Mouse (Mus musculus) embryonic facial prominence, embryonic 13.5 days (tissue): Measurements from ENCODE around the gene Gpsm1. TPM values are rescaled to one million over a fixed set of nuclear protein-coding genes. Genes with fewer than 3 reads are reported as not detected.

Experiments
- ATAC-seq: fragments of 200-750 bp; cut with Nextera tagmentation; 2 replicates; pipeline ENCODE4 v1.8.0; 2017; ENCODE audit warnings: low read depth; ENCODE audit not compliant: insufficient number of reproducible peaks, insufficient read depth, low FRiP score, low TSS enrichment
- H3K27ac ChIP-seq: fragments of 300-500 bp; sonication (generic); 2 replicates; pipeline ENCODE4 v1.5.1; 2015; ENCODE audit warnings: moderate library complexity, mild to moderate bottlenecking, inconsistent platforms
- H3K27me3 ChIP-seq: fragments of 300-500 bp; sonication (generic); 2 replicates; pipeline ENCODE4 v1.6.1; 2015; ENCODE audit warnings: mild to moderate bottlenecking, inconsistent platforms
- H3K36me3 ChIP-seq: fragments of 300-500 bp; sonication (generic); 2 replicates; pipeline ENCODE4 v1.6.1; 2015; ENCODE audit warnings: mild to moderate bottlenecking, inconsistent platforms
- H3K4me1 ChIP-seq: fragments of 300-500 bp; sonication (generic); 2 replicates; pipeline ENCODE4 v1.6.1; 2015; ENCODE audit warnings: inconsistent platforms
- H3K4me2 ChIP-seq: fragments of 300-500 bp; sonication (generic); 2 replicates; pipeline ENCODE4 v1.6.1; 2015; ENCODE audit warnings: moderate library complexity, mild to moderate bottlenecking, inconsistent platforms
- H3K4me3 ChIP-seq: fragments of 300-500 bp; sonication (generic); 2 replicates; pipeline ENCODE4 v1.5.1; 2015; ENCODE audit warnings: mild to moderate bottlenecking, inconsistent platforms
- H3K9ac ChIP-seq: fragments of 300-500 bp; sonication (generic); 2 replicates; pipeline ENCODE4 v1.6.1; 2015; ENCODE audit warnings: mild to moderate bottlenecking, inconsistent platforms
- H3K9me3 ChIP-seq: fragments of 300-500 bp; sonication (generic); 2 replicates; pipeline ENCODE4 v1.6.1; 2016; ENCODE audit warnings: inconsistent platforms
- WGBS: fragments of 180-500 bp; shearing (Covaris S2); methylation state at CpG from one replicate; pipeline ENCODE4 v1.1.7; 2015; ENCODE audit warnings: mixed read lengths; 5-methylcytosine and 5-hydroxymethylcytosine counted together
- polyA plus RNA-seq: library from polyadenylated mRNA; unstranded; fragments of >200 nt; fragmentation: Nextera tagmentation; extraction: Ambion mirVana; gene quantifications from 2 replicates; pipeline ENCODE4 v1.2.1, GENCODE M21; 2015

Gene Gpsm1
- polyA plus RNA-seq, 1 experiment from 2014 or later, result 57.0 TPM

GRCm38 (mm10) chr2:26342609-26343490 lies 27.5 kb downstream of the Gpsm1 start:
- no peak overlapping the region for H3K4me2 ChIP-seq
- peaks cover 95% of the 10 kb centered on the region for H3K36me3 ChIP-seq
- H3K9me3 ChIP-seq, result no peaks in the 10 kb centered on the region
- peaks cover 12% of the 10 kb centered on the region for H3K4me1 ChIP-seq
- H3K4me3 ChIP-seq, result no peak overlapping the region
- H3K27ac ChIP-seq, result peak overlapping the region; percentile 24; the same call in 1 of the 2 replicates
- WGBS, result 64% methylated on average over 11 of the region's 11 CpGs
- H3K9ac ChIP-seq, result no peak overlapping the region
- ATAC-seq, result no peak
- H3K27me3 ChIP-seq, result no peaks in the 10 kb centered on the region

GRCm38 (mm10) chr2:26348241-26348640 lies 32.9 kb downstream of the Gpsm1 start:
- peak overlapping the region; percentile 82 for H3K27ac ChIP-seq
- peaks cover 71% of the 10 kb centered on the region for H3K36me3 ChIP-seq
- no peaks in the 10 kb centered on the region for H3K9me3 ChIP-seq
- no peak overlapping the region for H3K4me2 ChIP-seq
- 46% methylated on average over 6 of the region's 6 CpGs for WGBS
- no peak overlapping the region for H3K4me3 ChIP-seq
- no peak for ATAC-seq
- peaks cover 40% of the 10 kb centered on the region for H3K4me1 ChIP-seq
- H3K9ac ChIP-seq, result peak overlapping the region; percentile 54; the same call in 1 of the 2 replicates
- no peaks in the 10 kb centered on the region for H3K27me3 ChIP-seq

DNA sequence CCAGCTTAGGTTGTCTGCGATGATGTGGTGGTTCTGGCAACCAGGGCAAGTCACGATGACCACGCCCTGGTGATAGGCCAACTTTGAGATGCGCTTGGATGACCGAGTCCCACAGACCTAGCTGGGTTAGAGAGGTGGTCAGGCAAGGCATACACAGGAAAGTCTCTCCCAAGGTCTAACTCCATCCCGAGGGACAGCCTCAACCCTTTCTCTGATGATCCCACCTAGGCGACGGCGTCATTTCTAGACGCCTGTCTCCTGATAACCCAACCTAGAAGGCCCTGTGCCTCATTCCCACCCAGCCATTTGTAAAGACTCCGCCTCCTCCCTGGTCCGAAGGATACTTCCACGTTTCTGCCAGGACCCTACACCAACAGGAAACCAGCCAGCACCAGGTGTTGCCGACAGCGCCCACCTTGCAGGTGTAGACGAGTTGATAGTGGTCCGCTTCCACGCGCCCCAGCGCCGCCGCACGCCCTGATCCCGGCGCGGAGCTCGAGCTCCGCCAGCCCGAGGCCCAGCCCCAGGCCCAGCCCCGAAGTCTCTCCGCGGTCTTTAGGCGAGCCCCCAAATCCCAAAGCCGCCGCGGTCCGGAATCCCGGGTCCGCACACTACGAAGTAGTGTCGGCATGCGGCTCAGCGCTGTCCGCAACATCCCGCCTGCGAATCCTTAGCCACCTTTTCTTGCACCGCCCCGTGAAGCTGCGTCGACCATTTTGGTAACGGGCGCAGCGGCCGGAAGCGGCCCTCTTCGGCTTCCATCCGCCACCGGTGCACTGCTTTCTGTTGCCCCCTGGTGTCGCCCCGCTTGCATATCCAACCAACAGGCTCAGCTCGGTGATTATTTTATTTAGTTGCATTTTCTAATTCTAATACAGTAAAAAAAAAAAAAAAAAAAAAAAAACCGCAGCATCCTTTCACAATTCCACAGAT lies 36.3 kb downstream of the Gpsm1 start, which contains the start of gene Dnlz:
Dnlz (minus strand) TSS at position 753 of the 933 bp plus-strand sequence.
- H3K4me2 ChIP-seq, result peak within 1 kb of the TSS; percentile 70
- 2% methylated on average over 62 of the region's 62 CpGs for WGBS
- no peaks in the 10 kb centered on the region for H3K9me3 ChIP-seq
- peaks cover 40% of the 10 kb centered on the region for H3K4me1 ChIP-seq
- ATAC-seq, result peak; percentile 67; the same call in 1 of the 2 replicates
- H3K4me3 ChIP-seq, result peak within 1 kb of the TSS; percentile 71
- peak within 1 kb of the TSS; percentile 92 for H3K9ac ChIP-seq
- H3K36me3 ChIP-seq, result peaks cover 37% of the 10 kb centered on the region
- H3K27me3 ChIP-seq, result no peaks in the 10 kb centered on the region
- H3K27ac ChIP-seq, result peak within 1 kb of the TSS; percentile 91

- H3K4me2 ChIP-seq, result peak overlapping the region; percentile 70
- 0 out of 2 replicates have a peak overlapping the region, but pooled peaks have one; percentile 39 for H3K27ac ChIP-seq
- peak overlapping the region; percentile 92 for H3K9ac ChIP-seq
- H3K9me3 ChIP-seq, result no peaks in the 10 kb centered on the region
- H3K4me3 ChIP-seq, result peak overlapping the region; percentile 71
- no peaks in the 10 kb centered on the region for H3K27me3 ChIP-seq
- 2% methylated on average over 36 of the region's 36 CpGs for WGBS
- peaks cover 33% of the 10 kb centered on the region for H3K4me1 ChIP-seq
- H3K36me3 ChIP-seq, result peaks cover 29% of the 10 kb centered on the region
- ATAC-seq, result no peak
Observed at GRCm38 (mm10) chr2:26352291-26352910, 37.1 kb downstream of the Gpsm1 start.

GRCm38 (mm10) chr2:26353066-26353980 lies 38.0 kb downstream of the Gpsm1 start:
- peaks cover 25% of the 10 kb centered on the region for H3K4me1 ChIP-seq
- 87% methylated on average over 11 of the region's 11 CpGs for WGBS
- H3K27me3 ChIP-seq, result no peaks in the 10 kb centered on the region
- H3K4me2 ChIP-seq, result peak overlapping the region; percentile 70
- no peak overlapping the region for H3K27ac ChIP-seq
- peak overlapping the region; percentile 71; the same call in 1 of the 2 replicates for H3K4me3 ChIP-seq
- H3K9ac ChIP-seq, result peak overlapping the region; percentile 92
- no peaks in the 10 kb centered on the region for H3K9me3 ChIP-seq
- ATAC-seq, result no peak
- H3K36me3 ChIP-seq, result peaks cover 20% of the 10 kb centered on the region

GRCm38 (mm10) chr2:26354401-26354800 lies 39.1 kb downstream of the Gpsm1 start:
- H3K27me3 ChIP-seq, result no peaks in the 10 kb centered on the region
- WGBS, result 86% methylated on average over 4 of the region's 4 CpGs
- H3K4me2 ChIP-seq, result no peak overlapping the region

GRCm38 (mm10) chr2:26356231-26356630 lies 40.9 kb downstream of the Gpsm1 start:
- no peaks in the 10 kb centered on the region for H3K36me3 ChIP-seq
- H3K9ac ChIP-seq, result no peak overlapping the region
- no peak overlapping the region for H3K4me2 ChIP-seq
- no peak for ATAC-seq
- WGBS, result 79% methylated on average over 4 of the region's 4 CpGs
- no peaks in the 10 kb centered on the region for H3K27me3 ChIP-seq
- H3K27ac ChIP-seq, result no peak overlapping the region
- H3K9me3 ChIP-seq, result no peaks in the 10 kb centered on the region
- peaks cover 7% of the 10 kb centered on the region for H3K4me1 ChIP-seq
- H3K4me3 ChIP-seq, result no peak overlapping the region

More at GRCm38 (mm10) chr2:26354401-26354800, 39.1 kb downstream of the Gpsm1 start:
- no peak for ATAC-seq
- H3K4me3 ChIP-seq, result no peak overlapping the region
- peaks cover 9% of the 10 kb centered on the region for H3K36me3 ChIP-seq
- no peaks in the 10 kb centered on the region for H3K9me3 ChIP-seq
- peaks cover 18% of the 10 kb centered on the region for H3K4me1 ChIP-seq
- H3K9ac ChIP-seq, result no peak overlapping the region
- no peak overlapping the region for H3K27ac ChIP-seq

DNA sequence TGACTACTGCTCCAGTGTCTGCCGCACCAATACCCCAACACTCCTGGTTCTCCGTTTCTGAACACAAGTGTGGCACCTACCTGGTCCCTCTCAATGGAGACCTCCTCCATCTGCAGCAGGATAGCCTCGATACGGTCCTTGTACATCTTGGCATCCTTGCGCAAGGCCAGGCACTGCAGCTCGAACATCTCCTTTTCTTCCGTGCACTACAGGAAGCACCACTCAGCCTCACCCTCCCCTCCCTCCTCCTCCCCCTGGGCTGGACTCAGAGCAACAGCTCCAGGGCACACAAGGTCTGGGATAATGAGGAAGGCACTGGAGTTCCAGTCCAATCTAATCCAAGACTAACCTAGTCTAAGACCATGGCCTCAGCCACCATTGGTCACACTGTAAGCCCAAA lies 41.4 kb downstream of the Gpsm1 start:
- Histone ChIP-seq H3K27me3 (no peaks in the 10 kb centered on the region), H3K4me3 (no peak overlapping the region), H3K4me1 (peaks cover 7% of the 10 kb centered on the region), H3K27ac (no peak overlapping the region), H3K4me2 (no peak overlapping the region), H3K36me3 (no peaks in the 10 kb centered on the region), H3K9me3 (no peaks in the 10 kb centered on the region), H3K9ac (no peak overlapping the region)
- WGBS, result 71% methylated on average over 7 of the region's 7 CpGs
- ATAC-seq, result no peak

GRCm38 (mm10) chr2:26357484-26357883 lies 42.2 kb downstream of the Gpsm1 start:
- Histone ChIP-seq H3K9me3 (no peaks in the 10 kb centered on the region), H3K27ac (no peak overlapping the region), H3K4me1 (peaks cover 6% of the 10 kb centered on the region), H3K4me2 (no peak overlapping the region), H3K4me3 (no peak overlapping the region), H3K27me3 (no peaks in the 10 kb centered on the region), H3K36me3 (0 out of 2 replicates have a peak, but pooled peaks cover 4% of the 10 kb centered on the region), H3K9ac (peak overlapping the region; percentile 44; the same call in 1 of the 2 replicates)
- no peak for ATAC-seq
- 46% methylated on average over 15 of the region's 15 CpGs for WGBS

GRCm38 (mm10) chr2:26358667-26359320 lies 43.5 kb downstream of the Gpsm1 start:
- ATAC-seq, result no peak
- WGBS, result 89% methylated on average over 13 of the region's 13 CpGs

More at GRCm38 (mm10) chr2:26358667-26359320, 43.5 kb downstream of the Gpsm1 start:
- Histone ChIP-seq H3K4me3 (no peak overlapping the region), H3K27me3 (no peaks in the 10 kb centered on the region), H3K36me3 (peaks cover 16% of the 10 kb centered on the region), H3K9ac (no peak overlapping the region), H3K27ac (no peak overlapping the region), H3K9me3 (no peaks in the 10 kb centered on the region), H3K4me2 (no peak overlapping the region), H3K4me1 (no peaks in the 10 kb centered on the region)
